13 mouse cellular contexts compared by ENCODE assay signal in genomic region chr11:100611627-100612026, GRCm38 (mm10). TPM values are rescaled to one million over a fixed set of nuclear protein-coding genes. Genes with fewer than 3 reads are reported as not detected.
DNase-seq lines count a peak whose midpoint lies in the region; ATAC-seq and TF ChIP-seq lines count a peak whose summit lies in the region.
"Had no signal": no experiment of that assay in that cellular context is flagged by ENCODE, and none has a peak within 500 bp of the region (broad histone marks: within the 10 kb centered on the region; RNA-seq: fewer than 3 reads in every experiment).

No protein-coding gene starts in this region.

- no peak overlapping the region for H3K27ac ChIP-seq in kidney, postnatal 0 days
- H3K27ac ChIP-seq: liver, embryonic 13.5 days had no signal

- intact Hi-C loops in heart, postnatal 36 days (cut with DNase I), result no loop called here

- TF ChIP-seq CTCF in kidney, postnatal 0 days (IDR thresholded peaks at IDR 0.05; ENCODE audit: low read depth), result peak; percentile 12; the same call in 1 of the 2 replicates

- peaks cover 13% of the 10 kb centered on the region; the same call in 1 of the 2 replicates for H3K4me1 ChIP-seq in kidney, postnatal 0 days (replicated peaks; ENCODE audit: insufficient read depth, low read length)

- H3K9ac ChIP-seq in kidney, postnatal 0 days (ENCODE audit: low read depth, low read length), result no peak overlapping the region
- H3K9ac ChIP-seq: liver, embryonic 13.5 days had no signal

- H3K27me3 ChIP-seq in kidney, postnatal 0 days (ENCODE audit: insufficient read depth, low read length), result no peaks in the 10 kb centered on the region
- H3K27me3 ChIP-seq: liver, embryonic 13.5 days had no signal

- no peak overlapping the region for H3K4me2 ChIP-seq in kidney, postnatal 0 days (ENCODE audit: low read length)
- H3K4me2 ChIP-seq: liver, embryonic 13.5 days had no signal

- peak; percentile 44 to 57 for DNase-seq in cerebellum, adult 18-20 months
- no peak for DNase-seq in cerebellum, adult 11 months
- no peak for DNase-seq in kidney, postnatal 0 days (ENCODE audit: low spot score)
- no peak for DNase-seq in kidney, postnatal 36 days
- peak; percentile 21 for DNase-seq in 416B (ENCODE audit: low read depth)
- DNase-seq in T-cell, adult 2 months (ENCODE audit: low spot score), result peak; percentile 39
- DNase-seq in neural tube, embryonic 10.5 days (ENCODE audit: extremely low spot score, low spot score), result no peak
- no peak for DNase-seq in heart, postnatal 36 days
- DNase-seq: heart, postnatal 14 days; kidney, postnatal 25 days; liver, embryonic 13.5 days; lung, postnatal 4 days; right cerebral cortex, postnatal 14 days had no signal

- no peak for ATAC-seq in kidney, postnatal 0 days (replicated peaks; ENCODE audit: low FRiP score, low read depth)

- WGBS in kidney, postnatal 0 days, result 77% methylated on average over 6 of the region's 6 CpGs

- H3K9me3 ChIP-seq in kidney, postnatal 0 days (replicated peaks; ENCODE audit: low read length), result no peaks in the 10 kb centered on the region
- H3K9me3 ChIP-seq: liver, embryonic 13.5 days had no signal

- H3K4me3 ChIP-seq in kidney, postnatal 0 days (replicated peaks; ENCODE audit: low read depth, low read length), result no peak overlapping the region
- H3K4me3 ChIP-seq: liver, embryonic 13.5 days had no signal

- H3K36me3 ChIP-seq in kidney, postnatal 0 days (ENCODE audit: insufficient read depth, low read length), result 0 out of 2 replicates have a peak, but pooled peaks cover 9% of the 10 kb centered on the region

RNA-seq across cellular contexts. Expression of gene Nkiras2, which starts 7.4 kb away (rescaled TPM):
- polyA plus RNA-seq in kidney, postnatal 0 days (2015; fragmentation: Nextera tagmentation; extraction: Ambion mirVana), result 52.6 and 54.0 TPM in 2 replicates
- 10 to 100 TPM; 57.2 to 59.2 TPM for total RNA-seq in heart, postnatal 36 days (2021)

RNA-seq across cellular contexts. Expression of gene Dnajc7, which starts 8.3 kb away (rescaled TPM):
- polyA plus RNA-seq in kidney, postnatal 0 days (2015; fragmentation: Nextera tagmentation; extraction: Ambion mirVana), result 142 and 151 TPM in 2 replicates
- 100 to 1,000 TPM; 123 to 133 TPM for total RNA-seq in heart, postnatal 36 days (2021)

RNA-seq across cellular contexts. Expression of gene Cnp, which starts 36.9 kb away (rescaled TPM):
- 23.7 and 24.2 TPM in 2 replicates for polyA plus RNA-seq in kidney, postnatal 0 days (2015; fragmentation: Nextera tagmentation; extraction: Ambion mirVana)
- 1 to 10 TPM; 5.5 to 7.2 TPM for total RNA-seq in heart, postnatal 36 days (2021)

Comparison
In these comparisons a context has a peak if more than half of its experiments do, and no peak if none do; other contexts are left out.
1. DNase-seq: peak in cerebellum, adult 18-20 months (2 of 2), 416B (single experiment) and T-cell, adult 2 months (single experiment); none in cerebellum, adult 11 months (single experiment), kidney, postnatal 0 days (single experiment), kidney, postnatal 36 days (0 of 2), neural tube, embryonic 10.5 days (single experiment) and heart, postnatal 36 days (0 of 2).